Mouse (Mus musculus) limb, embryonic 12.5 days (tissue): ENCODE measurements around the gene Epha2. TPM values are rescaled to one million over a fixed set of nuclear protein-coding genes. Genes with fewer than 3 reads are reported as not detected.

Source experiments
- ATAC-seq: fragments of 200-750 bp; cut with Nextera tagmentation; 2 replicates; pipeline ENCODE4 v1.8.0; 2017; ENCODE audit warnings: low read depth, moderate TSS enrichment; ENCODE audit not compliant: insufficient number of reproducible peaks, insufficient read depth, low FRiP score, low TSS enrichment
- H3K27ac ChIP-seq: fragments of 300-500 bp; sonication (generic); 2 replicates; pipeline ENCODE4 v1.5.1; 2016; ENCODE audit warnings: mild to moderate bottlenecking, moderate library complexity
- H3K27me3 ChIP-seq: fragments of 300-500 bp; sonication (generic); 2 replicates; pipeline ENCODE4 v1.6.1; 2016; ENCODE audit warnings: mild to moderate bottlenecking, moderate library complexity
- H3K36me3 ChIP-seq: fragments of 300-500 bp; sonication (generic); 2 replicates; pipeline ENCODE4 v1.6.1; 2016; ENCODE audit warnings: mild to moderate bottlenecking, moderate library complexity
- H3K4me1 ChIP-seq: fragments of 300-500 bp; sonication (generic); replicated peaks from 2 replicates; pipeline ENCODE4 v1.6.1; 2016
- H3K4me2 ChIP-seq: fragments of 300-500 bp; sonication (generic); 2 replicates; pipeline ENCODE4 v1.6.1; 2016; ENCODE audit warnings: mild to moderate bottlenecking, moderate library complexity
- H3K4me3 ChIP-seq: fragments of 300-500 bp; sonication (generic); replicated peaks from 2 replicates; pipeline ENCODE4 v1.5.1; 2016; ENCODE audit warnings: mild to moderate bottlenecking
- H3K9ac ChIP-seq: fragments of 300-500 bp; sonication (generic); replicated peaks from 2 replicates; pipeline ENCODE4 v1.6.1; 2016; ENCODE audit warnings: mild to moderate bottlenecking, moderate library complexity
- H3K9me3 ChIP-seq: fragments of 300-500 bp; sonication (generic); 2 replicates; pipeline ENCODE4 v1.6.1; 2016; ENCODE audit warnings: mild to moderate bottlenecking, moderate library complexity
- WGBS: fragments of 180-500 bp; shearing (Covaris S2); methylation state at CpG from one replicate; pipeline ENCODE4 v1.1.7; 2016; 5-methylcytosine and 5-hydroxymethylcytosine counted together
- polyA plus RNA-seq: library from polyadenylated mRNA; unstranded; fragments of >200 nt; fragmentation: Nextera tagmentation; extraction: Ambion mirVana; gene quantifications from 2 replicates; pipeline ENCODE4 v1.2.1, GENCODE M21; 2016

The Epha2 gene
- polyA plus RNA-seq, 1 experiment from 2014 or later, result 3.9 TPM

DNA sequence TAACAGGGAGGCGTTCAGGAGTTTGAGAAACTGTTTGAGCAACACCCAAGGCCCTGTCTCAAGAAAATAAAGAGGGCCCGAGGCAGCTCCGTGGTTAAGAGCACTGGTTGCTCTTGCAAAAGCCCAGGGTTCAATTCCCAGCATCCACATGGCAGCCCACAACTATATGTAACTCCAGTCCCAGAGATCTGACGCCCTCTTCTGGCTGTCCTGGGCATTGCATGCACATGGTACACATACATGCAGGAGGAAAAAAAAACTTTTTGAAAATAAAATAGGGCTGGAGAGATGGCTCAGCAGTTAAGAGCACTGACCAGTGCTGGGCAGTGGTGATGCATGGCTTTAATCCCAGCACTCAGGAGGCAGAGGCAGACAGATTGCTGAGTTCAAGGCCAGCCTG lies 32.7 kb upstream of the Epha2 start:
- H3K27ac ChIP-seq, result no peak overlapping the region
- no peaks in the 10 kb centered on the region for H3K36me3 ChIP-seq
- H3K27me3 ChIP-seq, result peaks cover 18% of the 10 kb centered on the region; the same call in 1 of the 2 replicates
- no peak overlapping the region for H3K4me3 ChIP-seq
- no peak overlapping the region for H3K9ac ChIP-seq
- 83% methylated on average over 4 of the region's 4 CpGs for WGBS
- peaks cover 6% of the 10 kb centered on the region for H3K4me1 ChIP-seq
- H3K4me2 ChIP-seq, result no peak overlapping the region
- peaks cover 3% of the 10 kb centered on the region; the same call in 1 of the 2 replicates for H3K9me3 ChIP-seq
- no peak for ATAC-seq

- Histone ChIP-seq H3K4me3 (no peak overlapping the region), H3K9ac (no peak overlapping the region), H3K27ac (no peak overlapping the region), H3K36me3 (no peaks in the 10 kb centered on the region), H3K9me3 (peaks cover 3% of the 10 kb centered on the region; the same call in 1 of the 2 replicates), H3K4me2 (no peak overlapping the region), H3K4me1 (peaks cover 11% of the 10 kb centered on the region), H3K27me3 (peaks cover 18% of the 10 kb centered on the region; the same call in 1 of the 2 replicates)
- WGBS, result 81% methylated on average over 6 of the region's 6 CpGs
- no peak for ATAC-seq
Measured at GRCm38 (mm10) chr4:141269080-141269479, 32.0 kb upstream of the Epha2 start.

DNA sequence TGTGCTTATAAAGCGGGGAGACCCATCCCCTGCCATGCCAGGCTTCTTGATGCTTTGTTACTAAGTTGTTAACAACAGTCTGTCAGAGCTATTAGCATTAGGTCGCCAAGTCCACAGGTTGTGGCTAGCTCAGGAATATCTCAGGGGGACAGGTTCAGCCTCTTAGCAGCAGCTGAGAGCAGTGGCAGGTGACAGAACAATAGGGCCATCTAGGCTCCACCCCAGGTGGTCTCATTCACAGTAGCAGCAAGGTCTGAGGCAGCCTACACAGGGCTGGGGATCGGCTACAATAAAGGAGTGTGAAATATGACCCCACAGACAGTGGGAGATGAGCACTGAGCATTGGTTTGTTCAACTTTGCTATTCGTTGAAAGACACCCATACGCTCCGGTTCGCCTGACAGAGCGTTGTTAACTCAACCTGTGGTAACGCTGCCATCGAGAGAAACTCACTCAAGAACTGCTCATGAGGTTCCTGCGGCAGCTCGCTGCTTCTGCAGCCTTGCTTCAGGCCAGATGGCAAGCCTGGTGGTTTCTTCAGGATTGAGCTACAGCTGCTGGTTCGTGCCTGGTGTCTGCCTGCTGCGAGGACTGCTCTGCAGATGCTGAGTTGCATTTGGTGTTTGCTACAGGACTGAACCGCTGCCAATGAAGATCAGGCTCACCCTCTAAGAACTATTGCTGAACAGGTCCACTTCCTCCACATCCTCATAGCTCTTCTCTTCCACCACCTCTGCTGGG lies 30.7 kb upstream of the Epha2 start:
- Histone ChIP-seq H3K9me3 (peaks cover 3% of the 10 kb centered on the region; the same call in 1 of the 2 replicates), H3K4me1 (peaks cover 11% of the 10 kb centered on the region), H3K4me3 (no peak overlapping the region), H3K27ac (no peak overlapping the region), H3K9ac (no peak overlapping the region), H3K27me3 (peaks cover 25% of the 10 kb centered on the region; the same call in 1 of the 2 replicates), H3K36me3 (no peaks in the 10 kb centered on the region), H3K4me2 (no peak overlapping the region)
- ATAC-seq, result no peak
- 63% methylated on average over 15 of the region's 15 CpGs for WGBS

DNA sequence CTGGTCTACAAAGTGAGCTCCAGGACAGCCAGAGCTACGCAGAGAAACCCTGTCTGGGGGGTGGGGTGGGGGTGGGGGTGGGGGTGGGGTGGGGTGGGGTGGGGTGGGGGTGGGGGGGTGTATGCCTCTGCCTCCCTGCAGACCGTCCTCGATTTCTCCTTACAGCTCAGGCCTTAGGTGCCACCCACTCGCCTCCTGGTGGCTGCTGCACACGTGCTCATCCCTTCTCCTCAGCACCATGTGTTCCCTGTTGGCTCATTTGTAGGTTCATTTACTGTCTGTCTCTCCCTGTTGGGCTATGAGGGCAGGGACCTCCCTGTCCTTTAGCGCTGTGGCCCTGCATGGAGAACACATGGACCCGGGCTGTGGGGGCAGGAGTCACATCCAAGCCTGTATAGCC lies 29.8 kb upstream of the Epha2 start:
- Histone ChIP-seq H3K9ac (0 out of 2 replicates have a peak overlapping the region, but pooled peaks have one; percentile 23), H3K36me3 (no peaks in the 10 kb centered on the region), H3K27me3 (peaks cover 25% of the 10 kb centered on the region; the same call in 1 of the 2 replicates), H3K4me1 (peaks cover 11% of the 10 kb centered on the region), H3K9me3 (peaks cover under 1% of the 10 kb centered on the region; the same call in 1 of the 2 replicates), H3K4me2 (no peak overlapping the region), H3K4me3 (no peak overlapping the region), H3K27ac (no peak overlapping the region)
- no peak for ATAC-seq
- 74% methylated on average over 7 of the region's 7 CpGs for WGBS

- Histone ChIP-seq H3K27ac (no peak overlapping the region), H3K27me3 (peaks cover 25% of the 10 kb centered on the region; the same call in 1 of the 2 replicates), H3K4me1 (peaks cover 11% of the 10 kb centered on the region), H3K9ac (0 out of 2 replicates have a peak overlapping the region, but pooled peaks have one; percentile 23), H3K9me3 (no peaks in the 10 kb centered on the region), H3K4me2 (no peak overlapping the region), H3K36me3 (no peaks in the 10 kb centered on the region), H3K4me3 (no peak overlapping the region)
- WGBS, result 77% methylated on average over 6 of the region's 6 CpGs
- no peak for ATAC-seq
Measured at GRCm38 (mm10) chr4:141271721-141272120, 29.3 kb upstream of the Epha2 start.

DNA sequence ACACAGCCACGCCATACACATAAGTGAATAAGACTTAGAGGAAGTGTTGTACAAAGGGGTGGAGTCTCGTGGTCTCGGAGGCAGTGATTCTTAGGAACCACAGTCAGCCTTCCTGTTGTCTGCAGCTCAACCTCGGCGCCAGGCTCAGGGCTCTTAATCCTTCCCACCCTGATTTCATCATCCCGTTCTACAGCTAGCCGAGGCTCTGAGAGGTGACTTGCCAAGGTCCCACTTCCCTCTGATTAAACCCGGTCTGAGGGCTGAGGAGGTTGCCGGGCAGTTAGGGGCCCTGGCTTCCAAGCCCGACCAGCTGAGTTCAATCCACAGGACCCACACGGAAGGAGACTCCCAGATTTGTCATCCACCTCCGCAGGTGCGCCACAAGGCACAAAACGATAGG lies 28.2 kb upstream of the Epha2 start:
- no peaks in the 10 kb centered on the region for H3K36me3 ChIP-seq
- H3K27ac ChIP-seq, result no peak overlapping the region
- ATAC-seq, result no peak
- H3K4me3 ChIP-seq, result peak overlapping the region; percentile 18; the same call in 1 of the 2 replicates
- H3K27me3 ChIP-seq, result peaks cover 25% of the 10 kb centered on the region; the same call in 1 of the 2 replicates
- H3K4me2 ChIP-seq, result peak overlapping the region; percentile 51
- H3K9me3 ChIP-seq, result no peaks in the 10 kb centered on the region
- H3K9ac ChIP-seq, result 0 out of 2 replicates have a peak overlapping the region, but pooled peaks have one; percentile 35
- H3K4me1 ChIP-seq, result peaks cover 13% of the 10 kb centered on the region
- WGBS, result 19% methylated on average over 14 of the region's 14 CpGs

DNA sequence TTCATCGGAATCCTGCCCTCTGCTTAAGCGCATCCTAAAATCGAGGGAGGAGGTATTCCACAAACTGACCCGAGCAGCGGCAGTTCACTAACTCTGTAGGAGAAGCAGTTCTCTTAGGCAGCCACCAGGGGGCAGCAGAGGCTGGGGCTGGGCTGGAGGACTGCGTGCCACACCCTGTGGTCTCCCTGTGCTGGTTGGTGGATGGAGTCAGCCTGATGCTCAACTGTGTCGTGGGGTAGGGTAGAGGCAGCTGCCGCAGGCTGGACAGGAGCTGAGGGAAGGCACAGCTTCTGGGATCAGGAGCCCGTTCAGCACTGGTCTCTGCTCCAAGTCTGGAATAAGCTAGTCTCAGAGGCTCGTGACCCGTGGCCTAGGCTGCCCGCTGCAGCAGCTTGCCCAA lies 27.7 kb upstream of the Epha2 start:
- no peaks in the 10 kb centered on the region for H3K9me3 ChIP-seq
- H3K4me2 ChIP-seq, result peak overlapping the region; percentile 51
- peaks cover 14% of the 10 kb centered on the region for H3K4me1 ChIP-seq
- H3K27me3 ChIP-seq, result peaks cover 25% of the 10 kb centered on the region; the same call in 1 of the 2 replicates
- peak overlapping the region; percentile 18; the same call in 1 of the 2 replicates for H3K4me3 ChIP-seq
- 0 out of 2 replicates have a peak overlapping the region, but pooled peaks have one; percentile 35 for H3K9ac ChIP-seq
- no peaks in the 10 kb centered on the region for H3K36me3 ChIP-seq
- no peak overlapping the region for H3K27ac ChIP-seq
- 19% methylated on average over 12 of the region's 12 CpGs for WGBS
- peak; percentile 85 for ATAC-seq

DNA sequence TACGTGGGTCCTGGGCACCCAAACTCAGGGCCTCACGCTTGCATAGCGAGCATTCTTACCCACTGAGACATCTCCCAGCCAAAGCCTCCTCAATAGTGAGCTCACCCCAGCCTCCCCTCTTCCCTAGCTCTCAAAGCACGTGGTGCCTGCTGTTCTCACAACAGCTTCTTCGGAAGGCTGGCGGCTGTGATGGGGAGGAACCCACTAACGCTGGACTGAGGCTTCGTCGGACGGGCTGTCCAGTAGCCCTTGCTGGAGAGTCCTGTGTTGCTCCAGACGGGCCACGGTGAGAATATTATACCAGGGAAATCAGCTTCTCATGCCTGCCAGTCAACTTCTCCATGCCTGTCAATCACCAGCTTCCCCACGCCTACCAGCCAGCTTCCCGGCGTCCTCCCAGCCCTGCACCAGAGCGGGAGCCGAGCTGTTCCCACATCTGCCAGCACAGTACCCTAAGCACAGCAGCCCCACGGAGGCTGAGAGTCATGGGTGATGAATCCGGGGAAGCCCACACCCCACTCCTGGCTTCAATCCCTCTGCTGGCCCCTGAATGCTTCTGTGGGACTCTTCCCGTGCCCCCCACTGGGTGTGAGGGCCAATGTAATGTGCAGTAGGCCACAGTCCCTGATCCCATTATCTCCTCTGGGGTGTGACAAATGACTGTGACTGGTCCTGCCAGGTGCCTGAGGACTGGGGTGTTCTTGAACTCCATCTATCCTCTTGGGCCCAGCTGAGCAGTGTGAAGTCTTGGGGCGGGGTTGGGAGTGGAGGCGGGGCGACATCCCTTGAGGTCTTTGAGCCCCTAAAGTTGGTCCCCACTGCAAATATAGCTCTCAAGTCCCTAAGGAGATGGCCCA lies 26.3 kb upstream of the Epha2 start:
- Histone ChIP-seq H3K4me3 (no peak overlapping the region), H3K27me3 (peaks cover 25% of the 10 kb centered on the region; the same call in 1 of the 2 replicates), H3K4me2 (no peak overlapping the region), H3K9ac (no peak overlapping the region), H3K9me3 (no peaks in the 10 kb centered on the region), H3K36me3 (no peaks in the 10 kb centered on the region), H3K4me1 (peaks cover 14% of the 10 kb centered on the region), H3K27ac (no peak overlapping the region)
- WGBS, result 48% methylated on average over 23 of the region's 23 CpGs
- no peak for ATAC-seq

GRCm38 (mm10) chr4:141277157-141277556 lies 23.9 kb upstream of the Epha2 start:
- Histone ChIP-seq H3K27ac (no peak overlapping the region), H3K9me3 (no peaks in the 10 kb centered on the region), H3K27me3 (peaks cover 15% of the 10 kb centered on the region; the same call in 1 of the 2 replicates), H3K36me3 (no peaks in the 10 kb centered on the region), H3K9ac (no peak overlapping the region), H3K4me2 (no peak overlapping the region), H3K4me1 (peaks cover 26% of the 10 kb centered on the region), H3K4me3 (no peak overlapping the region)
- 67% methylated on average over 8 of the region's 8 CpGs for WGBS
- ATAC-seq, result no peak

- no peak overlapping the region for H3K4me3 ChIP-seq
- H3K36me3 ChIP-seq, result no peaks in the 10 kb centered on the region
- no peaks in the 10 kb centered on the region for H3K9me3 ChIP-seq
- H3K27me3 ChIP-seq, result 0 out of 2 replicates have a peak, but pooled peaks cover 7% of the 10 kb centered on the region
- H3K9ac ChIP-seq, result no peak overlapping the region; the same call in 1 of the 2 replicates
- peaks cover 26% of the 10 kb centered on the region for H3K4me1 ChIP-seq
- H3K27ac ChIP-seq, result peak overlapping the region; percentile 59
- WGBS, result 62% methylated on average over 7 of the region's 7 CpGs
- ATAC-seq, result no peak
- H3K4me2 ChIP-seq, result no peak overlapping the region
Measured at GRCm38 (mm10) chr4:141278154-141278553, 22.9 kb upstream of the Epha2 start.

DNA sequence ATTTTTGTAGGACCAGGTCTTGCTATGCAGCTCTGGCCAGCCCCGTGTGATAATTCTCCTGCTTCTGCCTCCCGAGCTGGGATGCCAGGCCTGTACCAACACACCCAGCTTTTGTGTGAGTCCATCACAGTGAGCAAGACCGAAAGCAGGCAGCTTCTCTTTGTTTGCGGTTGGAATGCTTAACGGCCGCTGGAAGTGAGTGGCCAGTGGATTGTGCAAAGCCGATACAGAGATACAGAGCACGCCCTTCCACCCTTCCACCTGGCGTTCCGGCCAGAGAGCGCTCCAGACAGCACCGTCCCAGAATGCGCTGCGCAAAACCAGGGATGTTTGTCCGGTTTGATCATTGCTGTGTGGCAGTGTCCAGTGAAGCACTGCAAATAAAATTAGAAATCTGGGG lies 21.7 kb upstream of the Epha2 start:
- no peaks in the 10 kb centered on the region for H3K9me3 ChIP-seq
- WGBS, result 81% methylated on average over 15 of the region's 15 CpGs
- no peak overlapping the region for H3K9ac ChIP-seq
- ATAC-seq, result no peak
- H3K27ac ChIP-seq, result no peak overlapping the region
- no peak overlapping the region for H3K4me3 ChIP-seq
- peaks cover 28% of the 10 kb centered on the region for H3K4me1 ChIP-seq
- no peaks in the 10 kb centered on the region for H3K36me3 ChIP-seq
- H3K4me2 ChIP-seq, result no peak overlapping the region
- H3K27me3 ChIP-seq, result 0 out of 2 replicates have a peak, but pooled peaks cover 11% of the 10 kb centered on the region
